Mouse (Mus musculus): ENCODE measurements at regions not wholly inside any gene's neighbourhood (a gene's known extent, or its start where the extent isn't known, plus 50 kb on each side); places are given as distances from the start of the nearest gene placed in this dataset.

DNA sequence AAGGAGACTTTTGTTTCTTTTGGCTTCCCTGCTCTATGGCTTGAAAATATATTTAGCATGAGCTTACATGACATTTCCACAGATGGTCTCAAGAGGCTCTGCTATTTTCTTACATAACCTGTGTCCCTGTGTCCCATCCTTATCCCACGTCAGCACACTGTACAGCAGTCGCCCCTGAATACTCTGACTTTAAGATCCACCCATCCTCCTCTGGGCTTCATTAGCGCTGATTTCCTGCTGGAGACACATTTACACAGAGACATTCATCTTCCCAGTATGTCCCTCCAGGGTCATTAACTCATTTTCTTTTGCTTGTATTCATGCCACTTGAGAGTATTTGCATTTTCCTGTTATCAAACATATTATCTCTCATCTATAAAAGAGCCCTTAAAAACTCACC is 340.1 kb upstream of the Sphkap start:
- Histone ChIP-seq H3K36me3 (ENCODE audit: control insufficient read depth, insufficient read depth) (no peaks in the 10 kb centered on the region), H3K4me3 (ENCODE audit: insufficient read depth, poor library complexity, severe bottlenecking) (no peak overlapping the region), H3K79me2 (ENCODE audit: control insufficient read depth, insufficient read depth) (no peaks in the 10 kb centered on the region), H3ac (ENCODE audit: control insufficient read depth, insufficient read length, low read depth) (no peak overlapping the region), H3K27me3 (ENCODE audit: control insufficient read depth, insufficient read depth, insufficient read length) (no peaks in the 10 kb centered on the region), H3K79me3 (ENCODE audit: low read depth) (no peaks in the 10 kb centered on the region)
- TF ChIP-seq USF1 (IDR thresholded peaks at IDR 0.05; ENCODE audit: low read depth) = no peak
- no peak for TF ChIP-seq MYOG (IDR thresholded peaks at IDR 0.05; ENCODE audit: control insufficient read depth, extremely low read depth, insufficient read length)
- TF ChIP-seq FOSL1 (IDR thresholded peaks at IDR 0.05; ENCODE audit: insufficient read depth, low read length, poor library complexity, severe bottlenecking) = no peak

DNA sequence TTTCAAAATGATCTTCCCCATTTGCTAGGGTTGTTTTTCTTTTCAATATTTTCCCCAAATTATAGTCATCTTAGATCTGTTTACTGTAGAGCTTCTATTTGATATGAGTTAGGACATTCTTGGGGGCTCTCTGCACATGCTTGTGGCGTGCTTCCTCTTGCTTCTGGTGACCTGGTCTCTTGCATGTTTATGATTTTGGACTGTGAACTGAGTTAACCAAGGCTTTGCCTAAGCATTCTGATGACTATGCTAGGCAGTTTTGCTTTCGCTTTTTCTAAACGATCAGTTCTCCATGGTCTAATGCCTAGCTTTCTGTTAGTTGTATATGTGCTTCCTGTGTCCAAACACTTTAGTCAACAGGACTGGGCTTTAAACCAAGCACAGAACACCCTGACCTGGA is 339.4 kb upstream of the Sphkap start:
- Histone ChIP-seq H3K36me3 (ENCODE audit: control insufficient read depth, insufficient read depth) (no peaks in the 10 kb centered on the region), H3K27me3 (ENCODE audit: control insufficient read depth, insufficient read depth, insufficient read length) (no peaks in the 10 kb centered on the region), H3K79me3 (ENCODE audit: low read depth) (no peaks in the 10 kb centered on the region), H3K4me3 (ENCODE audit: insufficient read depth, poor library complexity, severe bottlenecking) (no peak overlapping the region), H3K79me2 (ENCODE audit: control insufficient read depth, insufficient read depth) (no peaks in the 10 kb centered on the region), H3ac (ENCODE audit: control insufficient read depth, insufficient read length, low read depth) (no peak overlapping the region)
- no peak for TF ChIP-seq FOSL1 (IDR thresholded peaks at IDR 0.05; ENCODE audit: insufficient read depth, low read length, poor library complexity, severe bottlenecking)
- no peak for TF ChIP-seq MYOD1 (IDR thresholded peaks at IDR 0.05; ENCODE audit: control insufficient read depth, insufficient read length, low read depth)
- no peak for TF ChIP-seq MYOG (IDR thresholded peaks at IDR 0.05; ENCODE audit: control insufficient read depth, extremely low read depth, insufficient read length)
- TF ChIP-seq USF1 (IDR thresholded peaks at IDR 0.05; ENCODE audit: low read depth) = no peak
- no peak for TF ChIP-seq MAX (IDR thresholded peaks at IDR 0.05)
- TF ChIP-seq CEBPB (IDR thresholded peaks at IDR 0.05; ENCODE audit: low read depth) = no peak
- no peak for TF ChIP-seq CTCF (IDR thresholded peaks at IDR 0.05; ENCODE audit: control insufficient read depth, insufficient read depth, insufficient read length)

- no peaks in the 10 kb centered on the region for H3K79me2 ChIP-seq (ENCODE audit: control insufficient read depth, insufficient read depth)
- H3K36me3 ChIP-seq (ENCODE audit: control insufficient read depth, insufficient read depth) = no peaks in the 10 kb centered on the region
- H3K27me3 ChIP-seq (ENCODE audit: control insufficient read depth, insufficient read depth, insufficient read length) = no peaks in the 10 kb centered on the region
- H3K4me3 ChIP-seq (ENCODE audit: insufficient read depth, poor library complexity, severe bottlenecking) = no peak overlapping the region
- TF ChIP-seq USF1 (IDR thresholded peaks at IDR 0.05; ENCODE audit: low read depth) (no peak), MAX (IDR thresholded peaks at IDR 0.05) (no peak), MYOD1 (IDR thresholded peaks at IDR 0.05; ENCODE audit: control insufficient read depth, insufficient read length, low read depth) (no peak), FOSL1 (IDR thresholded peaks at IDR 0.05; ENCODE audit: insufficient read depth, low read length, poor library complexity, severe bottlenecking) (no peak), CEBPB (IDR thresholded peaks at IDR 0.05; ENCODE audit: low read depth) (no peak), MYOG (IDR thresholded peaks at IDR 0.05; ENCODE audit: control insufficient read depth, extremely low read depth, insufficient read length) (no peak)
- no peaks in the 10 kb centered on the region for H3K79me3 ChIP-seq (ENCODE audit: low read depth)
- no peak overlapping the region for H3ac ChIP-seq (ENCODE audit: control insufficient read depth, insufficient read length, low read depth)
These were observed 338.0 kb upstream of the Sphkap start for GRCm38 (mm10) chr1:83746036-83746435.

GRCm38 (mm10) chr1:83736428-83737117 is 328.6 kb upstream of the Sphkap start:
- Histone ChIP-seq H3K79me3 (ENCODE audit: low read depth) (no peaks in the 10 kb centered on the region), H3K79me2 (ENCODE audit: control insufficient read depth, insufficient read depth) (no peaks in the 10 kb centered on the region), H3ac (ENCODE audit: control insufficient read depth, insufficient read length, low read depth) (no peak overlapping the region), H3K27me3 (ENCODE audit: control insufficient read depth, insufficient read depth, insufficient read length) (no peaks in the 10 kb centered on the region), H3K4me3 (ENCODE audit: insufficient read depth, poor library complexity, severe bottlenecking) (no peak overlapping the region), H3K36me3 (ENCODE audit: control insufficient read depth, insufficient read depth) (no peaks in the 10 kb centered on the region)
- no peak for TF ChIP-seq MAX (IDR thresholded peaks at IDR 0.05)
- TF ChIP-seq CTCF (IDR thresholded peaks at IDR 0.05; ENCODE audit: control insufficient read depth, insufficient read depth, insufficient read length) = peak; percentile 8

- no peaks in the 10 kb centered on the region for H3K79me2 ChIP-seq (ENCODE audit: control insufficient read depth, insufficient read depth)
- no peaks in the 10 kb centered on the region for H3K27me3 ChIP-seq (ENCODE audit: control insufficient read depth, insufficient read depth, insufficient read length)
- no peak overlapping the region for H3K4me3 ChIP-seq (ENCODE audit: insufficient read depth, poor library complexity, severe bottlenecking)
- H3ac ChIP-seq (ENCODE audit: control insufficient read depth, insufficient read length, low read depth) = no peak overlapping the region
- TF ChIP-seq FOSL1 (IDR thresholded peaks at IDR 0.05; ENCODE audit: insufficient read depth, low read length, poor library complexity, severe bottlenecking) = no peak
- no peak for TF ChIP-seq MYOD1 (IDR thresholded peaks at IDR 0.05; ENCODE audit: control insufficient read depth, insufficient read length, low read depth)
- TF ChIP-seq USF1 (IDR thresholded peaks at IDR 0.05; ENCODE audit: low read depth) = no peak
- TF ChIP-seq CEBPB (IDR thresholded peaks at IDR 0.05; ENCODE audit: low read depth) = no peak
- no peak for TF ChIP-seq CTCF (IDR thresholded peaks at IDR 0.05; ENCODE audit: control insufficient read depth, insufficient read depth, insufficient read length)
- no peaks in the 10 kb centered on the region for H3K36me3 ChIP-seq (ENCODE audit: control insufficient read depth, insufficient read depth)
- no peaks in the 10 kb centered on the region for H3K79me3 ChIP-seq (ENCODE audit: low read depth)
These were observed 323.7 kb upstream of the Sphkap start for GRCm38 (mm10) chr1:83731682-83732081.

GRCm38 (mm10) chr1:83728810-83729209 is 320.8 kb upstream of the Sphkap start:
- H3K27me3 ChIP-seq (ENCODE audit: control insufficient read depth, insufficient read depth, insufficient read length) = no peaks in the 10 kb centered on the region
- no peak for TF ChIP-seq MAX (IDR thresholded peaks at IDR 0.05)
- no peak for TF ChIP-seq CTCF (IDR thresholded peaks at IDR 0.05; ENCODE audit: control insufficient read depth, insufficient read depth, insufficient read length)
- TF ChIP-seq USF1 (IDR thresholded peaks at IDR 0.05; ENCODE audit: low read depth) = no peak
- TF ChIP-seq MYOG (IDR thresholded peaks at IDR 0.05; ENCODE audit: control insufficient read depth, extremely low read depth, insufficient read length) = no peak
- TF ChIP-seq MYOD1 (IDR thresholded peaks at IDR 0.05; ENCODE audit: control insufficient read depth, insufficient read length, low read depth) = no peak
- no peak for TF ChIP-seq CEBPB (IDR thresholded peaks at IDR 0.05; ENCODE audit: low read depth)
- TF ChIP-seq FOSL1 (IDR thresholded peaks at IDR 0.05; ENCODE audit: insufficient read depth, low read length, poor library complexity, severe bottlenecking) = no peak
- no peaks in the 10 kb centered on the region for H3K79me2 ChIP-seq (ENCODE audit: control insufficient read depth, insufficient read depth)
- H3K79me3 ChIP-seq (ENCODE audit: low read depth) = no peaks in the 10 kb centered on the region
- H3K36me3 ChIP-seq (ENCODE audit: control insufficient read depth, insufficient read depth) = no peaks in the 10 kb centered on the region
- no peak overlapping the region for H3ac ChIP-seq (ENCODE audit: control insufficient read depth, insufficient read length, low read depth)
- H3K4me3 ChIP-seq (ENCODE audit: insufficient read depth, poor library complexity, severe bottlenecking) = no peak overlapping the region

Data from C2C12 (cell line).